Mouse (Mus musculus) embryonic stem cell, embryonic (primary cell): ENCODE results near the gene Zfp280d.
"Not testable (repeated sequence)": the region's sequence is repeated elsewhere in the genome, so short reads cannot be mapped to it uniquely, and the experiment has no call there.

Source experiments
- CTCF ChIA-PET, 4 experiments: fragments of 300-600 bp in 2 of 4; fragments of 350-600 bp in 2 of 4; sonication (Branson Sonifier 250); formaldehyde crosslinking; loops; one replicate each; lab custom pipeline; 2022; ENCODE audit warnings: inconsistent platforms in 2 of 4; lab: Charles Lee
- POLR2A ChIA-PET, 4 experiments: fragments of 300-600 bp in 2 of 4; fragments of 350-600 bp in 2 of 4; sonication (Branson Sonifier 250); formaldehyde crosslinking; loops; one replicate each; lab custom pipeline; 2022; ENCODE audit warnings: antibody characterized with exemption in 4 of 4, inconsistent platforms in 1 of 4; lab: Charles Lee

Gene Zfp280d

DNA sequence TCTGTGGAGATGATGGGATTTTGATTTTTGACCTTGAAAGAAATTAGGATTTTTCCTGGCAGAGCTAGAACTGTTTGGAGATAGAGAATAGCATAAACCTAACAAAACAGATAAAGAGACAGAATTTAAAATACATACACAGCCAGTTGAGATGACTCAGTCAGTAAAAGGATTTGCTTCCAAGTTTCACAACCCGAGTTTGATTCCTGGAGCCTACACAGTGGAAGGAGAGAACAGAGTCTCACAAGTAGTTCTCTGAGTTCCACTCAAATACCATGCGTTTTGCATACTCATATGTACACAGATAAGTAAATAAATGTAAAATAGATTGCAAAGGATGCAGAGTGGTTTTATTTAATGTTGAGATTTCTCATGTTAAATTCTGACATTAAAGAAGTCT lies 35.1 kb downstream of the Zfp280d start:
- ChIA-PET CTCF (no interaction called here), POLR2A (interaction anchor here in 1 of 4 experiments (1.5 kb wide), 1 partner anchor 34 kb away, joined by 3 read pairs; no protein-coding TSS in a partner anchor)

DNA sequence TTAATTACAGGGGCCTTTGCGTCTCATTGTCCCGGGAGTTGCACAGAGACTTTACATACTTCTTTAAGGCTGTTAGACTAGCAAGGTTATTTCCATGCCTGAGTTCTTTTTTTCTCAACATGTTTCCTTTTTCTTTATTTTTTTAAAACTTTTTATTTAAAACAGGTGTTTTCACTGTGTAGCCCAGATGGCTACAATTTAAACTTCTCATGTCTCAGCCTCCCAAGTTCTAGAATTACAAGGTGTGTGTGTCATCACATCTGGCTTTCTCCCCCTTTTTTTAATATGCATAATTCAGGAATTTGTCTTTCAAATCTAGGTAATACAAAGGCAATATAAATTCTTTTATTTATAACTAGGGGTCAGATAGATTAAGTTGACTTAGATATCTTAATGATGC lies 58.6 kb downstream of the Zfp280d start:
- CTCF ChIA-PET, result no interaction called here
- POLR2A ChIA-PET, result no interaction called here

DNA sequence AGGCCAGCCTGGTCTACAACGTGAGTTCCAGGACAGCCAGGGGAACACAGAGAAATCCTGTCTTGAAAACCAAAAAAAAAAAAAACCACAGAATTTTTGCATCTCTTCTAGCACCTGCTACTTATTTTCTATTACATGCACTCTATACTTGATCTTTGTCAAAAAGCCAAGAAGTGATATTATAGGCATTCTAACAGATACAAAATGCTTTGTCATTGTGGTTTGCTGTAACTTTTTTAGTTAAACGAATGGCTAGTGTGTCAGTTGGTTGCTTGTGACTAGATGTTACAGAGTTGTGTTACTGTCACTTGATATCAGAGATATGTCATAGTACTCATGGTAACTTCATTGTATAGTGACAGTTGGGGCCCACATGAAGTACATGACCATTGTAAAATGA lies 61.4 kb downstream of the Zfp280d start:
- ChIA-PET CTCF (no interaction called here), POLR2A (interaction anchor here in 1 of 4 experiments (0.8 kb wide), 1 partner anchor 13 kb away, joined by 3 read pairs; no protein-coding TSS in a partner anchor)

DNA sequence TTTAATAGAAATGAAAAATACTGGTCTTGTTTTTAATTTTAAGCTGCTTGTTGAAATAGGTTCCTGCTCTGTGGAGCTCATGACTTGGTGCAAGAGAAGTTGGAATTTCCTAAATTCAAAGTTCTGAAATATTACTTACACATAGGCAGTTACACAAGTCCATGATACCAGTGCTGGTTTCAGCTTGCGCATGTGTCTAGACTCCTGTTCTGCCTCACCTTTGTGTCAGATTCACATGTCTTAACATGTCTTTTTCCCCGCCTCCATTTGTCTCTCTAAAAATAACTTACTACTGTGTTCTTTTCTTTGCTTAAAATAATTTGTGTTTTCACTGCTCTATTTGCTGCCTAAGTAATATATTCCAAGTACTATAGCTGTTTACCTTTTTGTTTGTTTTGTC lies 64.5 kb downstream of the Zfp280d start:
- ChIA-PET CTCF (interaction anchor here in 1 of 4 experiments (1.1 to 1.4 kb wide), 2 partner anchors 35 to 69 kb away, joined by 3 read pairs; no protein-coding TSS in a partner anchor), POLR2A (interaction anchor here in 1 of 4 experiments (0.6 to 1.7 kb wide), 6 partner anchors 9 to 523 kb away, joined by 3 to 4 read pairs (median 4); no protein-coding TSS in a partner anchor)

DNA sequence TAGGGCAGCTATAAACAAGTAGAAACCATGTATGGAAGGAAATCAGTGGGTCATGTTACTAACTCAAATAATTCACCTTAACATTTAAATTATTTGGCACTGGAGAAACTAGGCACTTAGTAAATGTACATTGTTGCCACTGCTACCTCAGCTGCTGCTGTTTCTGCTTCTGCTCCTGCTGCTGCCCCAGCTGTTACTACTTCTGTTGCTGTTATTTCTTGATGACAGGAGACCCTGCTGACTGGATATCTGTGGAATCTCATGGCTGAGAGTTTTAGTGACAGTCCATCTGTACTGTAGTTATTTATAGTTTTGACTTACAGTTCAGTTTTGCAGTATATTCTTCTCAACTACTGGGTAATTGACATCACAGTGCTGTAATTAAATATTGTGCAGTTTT lies 69.2 kb downstream of the Zfp280d start:
- POLR2A ChIA-PET, result interaction anchor here in 1 of 4 experiments (1.0 kb wide), 1 partner anchor 54 kb away, joined by 3 read pairs; no protein-coding TSS in a partner anchor
- CTCF ChIA-PET, result no interaction called here

DNA sequence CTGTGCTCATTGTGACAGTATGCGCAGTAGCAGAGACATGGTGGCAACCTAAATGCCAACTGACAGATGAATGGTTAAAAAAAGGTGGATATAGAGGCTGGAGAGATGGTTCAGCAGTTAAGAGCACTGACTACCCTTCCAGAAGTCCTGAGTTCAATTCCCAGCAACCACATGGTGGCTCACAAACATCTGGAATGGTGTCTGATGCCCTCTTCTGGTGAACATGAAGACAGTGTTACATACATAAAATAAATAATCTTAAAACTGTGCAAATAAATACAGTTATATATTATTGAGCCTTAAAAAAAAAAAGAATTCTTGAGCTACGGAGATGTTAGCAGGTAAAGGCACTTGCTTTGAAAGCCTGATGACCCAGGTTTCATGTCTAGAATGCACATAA lies 97.7 kb downstream of the Zfp280d start:
- POLR2A ChIA-PET, result interaction anchor here in 2 of 4 experiments (0.7 to 1.5 kb wide), 3 partner anchors 10 to 1285 kb away, joined by 4 to 8 read pairs (median 4); no protein-coding TSS in a partner anchor
- CTCF ChIA-PET, result interaction anchor here in 2 of 4 experiments (0.6 to 1.6 kb wide), 4 partner anchors 21 to 344 kb away, joined by 3 read pairs; no protein-coding TSS in a partner anchor

DNA sequence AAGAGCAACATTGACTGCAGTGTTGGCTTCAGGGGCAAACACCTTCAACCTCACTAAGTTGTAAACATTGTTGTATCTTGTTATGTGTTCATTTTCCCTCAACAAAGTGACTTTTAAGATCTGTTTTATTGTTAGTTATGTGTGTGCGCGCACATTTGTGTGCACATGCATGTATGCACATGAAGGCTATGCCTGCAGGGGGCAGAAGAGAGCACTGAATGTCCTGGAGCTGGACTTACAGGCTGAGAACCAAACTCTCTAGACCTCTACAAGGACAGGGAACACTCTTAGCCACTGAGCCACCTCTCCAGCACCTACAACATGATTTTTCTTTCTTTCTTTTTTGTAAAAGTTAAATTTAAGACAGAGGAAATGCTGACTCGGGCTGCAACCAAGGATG lies 99.4 kb downstream of the Zfp280d start:
- ChIA-PET POLR2A (no interaction called here), CTCF (interaction anchor here (0.5 to 1.5 kb wide), 10 partner anchors 19 to 53 kb away, joined by 3 to 6 read pairs (median 4); no protein-coding TSS in a partner anchor)

DNA sequence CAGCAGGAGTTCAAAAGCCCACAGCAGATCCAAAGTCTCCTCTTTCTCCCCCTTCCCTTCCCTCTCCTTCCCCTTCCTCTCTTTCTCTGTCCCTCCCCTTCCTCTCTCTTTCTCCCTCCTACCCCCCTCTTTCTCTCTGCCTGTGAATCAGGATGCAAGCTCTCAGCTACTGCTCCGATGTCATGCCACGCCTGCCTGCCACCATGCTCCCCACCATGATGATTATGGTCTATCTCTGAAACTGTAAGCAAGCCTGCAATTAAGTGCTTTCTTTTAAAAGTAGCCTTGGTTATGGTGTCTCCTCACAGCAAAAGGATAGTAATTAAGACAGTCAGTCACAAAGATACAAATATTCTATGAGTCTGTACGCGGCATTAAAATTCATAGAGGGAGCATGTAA lies 100.3 kb downstream of the Zfp280d start:
- ChIA-PET POLR2A (interaction anchor here in 1 of 4 experiments (0.7 kb wide), 1 partner anchor 12 kb away, joined by 10 read pairs; no protein-coding TSS in a partner anchor), CTCF (interaction anchor here (0.5 to 1.5 kb wide), 6 partner anchors 16 to 135 kb away, joined by 3 to 14 read pairs (median 6); no protein-coding TSS in a partner anchor)

DNA sequence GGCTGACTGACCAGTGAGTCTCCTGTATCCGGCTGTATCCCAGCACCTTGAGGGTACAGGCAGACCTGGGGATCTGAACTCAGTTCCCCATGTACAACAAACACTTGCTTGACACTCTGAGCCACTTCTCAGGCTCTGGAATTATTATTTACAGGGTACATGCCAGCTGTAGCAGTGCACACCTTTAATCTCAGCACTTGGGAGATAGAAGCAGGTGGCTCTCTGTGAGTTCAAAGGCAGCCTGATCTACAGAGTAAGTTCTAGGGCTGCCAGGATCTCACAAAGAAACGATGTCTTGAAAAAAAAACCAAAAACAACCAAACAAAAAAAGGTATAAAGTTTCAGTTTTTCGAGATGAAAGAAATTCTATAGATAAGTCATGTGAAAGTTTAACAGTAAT lies 101.0 kb downstream of the Zfp280d start:
- ChIA-PET POLR2A (interaction anchor here in 1 of 4 experiments (0.7 kb wide), 1 partner anchor 13 kb away, joined by 10 read pairs; no protein-coding TSS in a partner anchor), CTCF (interaction anchor here in 2 of 4 experiments (0.6 kb wide), 2 partner anchors 40 to 136 kb away, joined by 3 to 14 read pairs; no protein-coding TSS in a partner anchor)

DNA sequence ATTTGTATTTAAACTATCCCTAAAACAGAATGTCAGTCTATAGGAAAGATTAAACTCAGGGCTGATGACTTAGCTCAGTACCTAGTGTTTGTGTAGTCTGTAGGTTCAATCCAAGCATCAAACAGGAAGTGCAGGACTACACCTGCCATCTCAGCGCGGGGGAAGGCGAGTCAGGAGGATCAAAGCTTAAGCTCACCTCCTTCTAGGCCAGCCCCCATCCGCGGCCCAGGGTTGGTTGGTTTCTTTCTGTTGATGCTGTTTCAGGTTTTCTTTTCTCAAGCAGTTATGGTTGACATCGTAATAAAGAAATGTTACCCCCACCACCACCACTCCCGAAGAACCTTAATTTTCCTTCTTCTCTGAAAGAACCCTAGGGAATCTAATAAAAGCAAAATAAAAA lies 111.1 kb downstream of the Zfp280d start:
- ChIA-PET CTCF (no interaction called here), POLR2A (no interaction called here)

DNA sequence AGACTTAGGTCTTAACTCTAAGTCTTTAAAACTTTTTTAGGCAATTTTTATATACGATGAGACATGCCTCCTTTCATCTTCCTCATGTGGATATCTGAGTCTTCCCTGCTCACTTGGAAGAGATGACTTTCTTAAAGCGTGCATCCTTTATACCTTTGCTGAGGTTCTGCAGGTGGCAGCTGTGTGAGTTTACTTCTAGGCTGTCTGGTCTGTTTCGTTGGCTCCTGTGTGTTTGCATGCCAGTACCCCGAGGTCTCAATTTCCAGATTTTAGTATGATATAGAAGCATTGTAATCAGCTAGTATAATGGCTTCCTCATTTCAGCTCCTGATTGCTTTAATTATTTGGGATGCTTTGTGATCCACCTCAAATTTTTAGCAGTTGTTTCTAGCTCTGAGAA lies 114.3 kb downstream of the Zfp280d start:
- ChIA-PET CTCF (no interaction called here), POLR2A (no interaction called here)

DNA sequence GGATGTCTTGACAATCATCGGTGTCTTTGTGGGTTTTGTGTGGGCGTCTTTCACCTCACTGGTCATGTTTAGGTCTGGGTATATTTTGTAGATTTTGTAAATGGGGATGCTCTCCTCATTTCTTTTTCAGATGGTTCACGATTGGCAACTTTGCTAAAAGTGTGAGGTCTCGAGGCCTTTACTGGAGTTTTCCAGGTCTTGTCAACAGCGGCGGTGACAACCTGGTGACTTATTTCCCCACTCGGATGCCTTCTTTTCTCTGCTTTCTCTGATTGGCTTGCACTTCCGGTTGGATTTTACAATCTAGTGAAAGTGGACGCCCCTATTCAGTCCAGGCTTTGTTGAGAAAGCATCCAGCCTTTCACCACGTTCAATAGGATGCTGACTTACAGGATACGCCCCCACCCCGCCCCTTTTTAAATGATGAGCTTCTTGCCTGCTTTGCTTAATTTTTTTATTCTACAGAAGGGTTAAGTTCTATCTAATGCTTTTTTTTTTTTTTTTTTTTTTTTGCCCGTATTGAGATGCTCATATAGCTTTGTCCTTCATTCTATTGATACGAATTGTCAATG lies 114.9 kb downstream of the Zfp280d start:
- POLR2A ChIA-PET, result interaction anchor here in 1 of 4 experiments (0.7 to 1.0 kb wide), 2 partner anchors 9 to 11 kb away, joined by 3 read pairs; no protein-coding TSS in a partner anchor
- CTCF ChIA-PET, result interaction anchor here in 1 of 4 experiments (0.9 to 1.0 kb wide), 2 partner anchors 11 to 13 kb away, joined by 3 read pairs; no protein-coding TSS in a partner anchor

DNA sequence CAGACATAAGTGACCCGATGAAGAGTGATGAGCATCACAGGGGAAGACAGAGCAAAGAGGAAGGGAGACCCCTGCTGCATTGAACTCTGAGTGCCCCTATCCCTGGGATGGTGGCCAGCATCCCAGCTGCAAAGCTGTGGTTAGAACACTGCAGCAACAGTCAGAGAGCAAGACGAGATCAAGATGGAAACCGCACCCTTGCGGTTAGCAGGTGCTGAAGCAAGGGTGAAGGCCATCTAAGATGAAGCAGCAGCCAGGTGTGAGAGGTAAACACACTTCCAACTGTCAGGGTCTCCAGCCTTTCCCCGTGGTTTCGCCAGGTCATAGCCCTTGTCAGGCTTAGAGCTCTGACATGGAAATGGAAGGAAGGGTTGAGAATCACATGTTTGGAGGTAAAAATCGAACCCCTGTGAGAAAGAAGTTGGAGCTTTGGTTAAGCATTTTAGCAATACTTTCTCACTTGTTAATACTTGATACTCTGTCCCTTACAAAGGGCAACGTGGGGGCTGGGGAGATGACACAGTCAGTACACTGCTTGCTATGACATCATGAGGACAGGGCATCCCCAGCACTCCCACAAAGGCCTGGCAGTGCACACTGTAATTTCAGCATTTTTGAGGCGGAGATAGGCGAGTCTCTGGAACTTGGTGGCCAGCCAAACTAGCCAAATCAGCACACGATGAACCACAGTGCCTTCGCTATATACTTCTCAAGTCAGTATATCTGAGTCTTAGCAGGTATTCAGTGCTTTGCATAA lies 115.8 kb downstream of the Zfp280d start:
- CTCF ChIA-PET, result interaction anchor here in 1 of 4 experiments (0.9 to 1.0 kb wide), 2 partner anchors 12 kb away, joined by 3 read pairs; no protein-coding TSS in a partner anchor

DNA sequence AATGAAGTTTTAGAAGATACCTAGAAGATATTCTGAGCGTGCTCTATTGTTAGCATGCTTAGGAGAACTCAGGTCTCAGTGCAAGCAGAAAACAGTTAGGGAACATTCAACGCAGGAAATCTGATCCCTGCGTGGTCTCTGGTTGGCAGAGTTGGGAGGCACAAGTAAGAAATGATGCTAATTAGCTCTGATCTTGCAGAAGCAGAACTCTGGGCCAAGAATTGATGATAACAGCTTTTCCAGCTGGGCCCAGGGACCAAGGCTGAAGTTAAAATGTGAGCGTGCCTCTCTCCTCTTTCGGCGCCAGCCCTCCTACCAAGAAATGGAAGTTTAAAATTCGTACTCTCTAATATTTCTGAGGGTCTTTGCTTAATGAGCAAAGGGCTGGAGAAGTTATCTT lies 118.0 kb downstream of the Zfp280d start:
- ChIA-PET CTCF (interaction anchor here in 2 of 4 experiments (0.9 to 1.3 kb wide), 4 partner anchors 15 to 21 kb away, joined by 3 to 4 read pairs (median 4); no protein-coding TSS in a partner anchor), POLR2A (interaction anchor here in 1 of 4 experiments (0.9 to 2.3 kb wide), 3 partner anchors 8 to 32 kb away, joined by 3 to 8 read pairs (median 3); no protein-coding TSS in a partner anchor)

More for the DNA sequence above, 115.8 kb downstream of the Zfp280d start:
- POLR2A ChIA-PET, result interaction anchor here in 1 of 4 experiments (0.7 to 1.0 kb wide), 2 partner anchors 8 to 12 kb away, joined by 3 read pairs; no protein-coding TSS in a partner anchor

DNA sequence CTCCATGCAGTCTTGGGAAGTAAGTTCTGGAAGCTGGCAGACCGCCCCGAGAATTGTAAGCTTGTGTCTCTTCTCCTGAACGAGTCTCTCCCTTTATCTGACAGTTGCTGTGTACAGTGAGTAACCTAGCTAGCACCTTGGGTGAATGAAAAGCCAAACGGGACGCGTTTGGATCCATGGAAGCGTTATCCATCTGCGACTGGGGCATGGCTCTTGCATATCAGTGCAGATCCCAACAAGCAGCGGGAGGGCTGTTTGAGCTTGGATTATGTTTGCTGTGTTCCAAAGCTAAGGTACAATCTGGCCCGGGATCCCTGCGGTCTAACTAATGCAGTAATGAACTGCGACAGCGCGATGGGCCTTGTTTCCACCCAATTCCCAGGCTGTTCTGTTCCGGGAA lies 118.6 kb downstream of the Zfp280d start:
- POLR2A ChIA-PET, result interaction anchor here in 3 of 4 experiments (0.6 to 2.3 kb wide), 8 partner anchors 9 to 629 kb away, joined by 3 to 10 read pairs (median 3); no protein-coding TSS in a partner anchor
- CTCF ChIA-PET, result interaction anchor here in 2 of 4 experiments (0.9 to 1.3 kb wide), 4 partner anchors 14 to 21 kb away, joined by 3 to 4 read pairs (median 4); no protein-coding TSS in a partner anchor

DNA sequence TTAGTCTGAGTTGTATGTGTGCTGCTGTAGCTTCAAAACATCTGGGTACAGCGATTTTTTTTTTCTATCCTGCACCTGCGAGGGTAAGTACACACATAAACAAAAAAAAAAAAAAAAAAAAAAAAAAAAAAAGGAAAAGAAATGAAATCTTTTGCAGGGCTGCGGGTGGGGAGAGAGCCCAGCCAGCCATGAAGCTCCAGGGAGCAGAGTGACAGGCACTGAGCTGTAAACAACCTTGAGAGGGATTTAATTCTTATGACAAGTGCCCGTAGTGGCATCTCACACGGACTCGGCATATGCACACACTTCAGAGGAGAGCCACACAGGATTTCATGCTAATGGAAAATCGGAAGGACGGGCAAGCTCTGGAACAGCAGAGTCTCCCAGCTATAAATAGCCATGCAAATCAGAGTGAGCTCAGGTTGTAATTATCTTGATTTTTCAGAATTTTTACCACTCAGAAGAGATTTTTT lies 119.2 kb downstream of the Zfp280d start:
- ChIA-PET CTCF (interaction anchor here in 2 of 4 experiments (0.6 to 1.3 kb wide), 4 partner anchors 14 to 1074 kb away, joined by 3 to 4 read pairs (median 4); no protein-coding TSS in a partner anchor), POLR2A (interaction anchor here (0.6 to 2.3 kb wide), 12 partner anchors 9 to 910 kb away, joined by 3 to 10 read pairs (median 4); no protein-coding TSS in a partner anchor)

DNA sequence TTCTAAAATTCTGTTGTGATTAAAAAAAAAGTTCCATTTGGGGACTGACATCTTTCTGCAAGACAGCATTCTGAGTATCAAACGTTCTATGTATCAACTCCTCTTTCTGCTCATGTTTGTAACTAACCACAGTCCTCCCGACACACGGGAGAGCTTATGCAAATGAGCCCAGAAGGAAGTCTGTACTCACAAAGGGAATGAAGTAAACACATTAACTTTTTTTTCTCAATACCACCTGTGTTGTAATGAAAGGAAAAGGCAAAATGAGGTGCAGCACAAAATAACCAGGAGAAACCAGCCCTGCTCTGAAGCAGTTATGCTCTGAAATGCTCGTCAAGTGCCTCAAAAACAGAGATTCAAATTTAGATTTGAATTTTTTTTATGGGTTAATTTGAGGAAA lies 125.5 kb downstream of the Zfp280d start:
- POLR2A ChIA-PET, result interaction anchor here in 1 of 4 experiments (1.3 to 2.3 kb wide), 2 partner anchors 10 to 131 kb away, joined by 5 to 8 read pairs; no protein-coding TSS in a partner anchor
- CTCF ChIA-PET, result interaction anchor here in 2 of 4 experiments (0.6 kb wide), 2 partner anchors 15 to 17 kb away, joined by 4 to 7 read pairs; no protein-coding TSS in a partner anchor

DNA sequence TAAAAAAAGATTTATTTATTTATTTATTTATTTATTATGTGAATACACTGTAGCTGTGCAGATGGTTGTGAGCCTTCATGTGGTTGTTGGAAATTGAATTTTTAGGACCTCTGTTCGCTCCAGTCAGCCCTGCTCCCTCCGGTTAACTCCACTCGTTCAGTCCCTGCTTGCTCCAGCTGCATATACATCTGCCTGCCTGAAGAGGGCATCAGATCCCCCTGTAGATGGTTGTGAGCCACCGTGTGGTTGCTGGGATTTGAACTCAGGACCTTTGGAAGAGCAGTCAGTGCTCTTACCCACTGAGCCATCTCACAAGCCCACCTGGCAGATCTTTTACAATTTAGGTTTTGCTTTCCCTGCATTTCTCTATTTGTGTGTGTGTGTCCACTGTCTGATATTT lies 127.1 kb downstream of the Zfp280d start:
- CTCF ChIA-PET, result interaction anchor here in 3 of 4 experiments (0.6 to 1.0 kb wide), 6 partner anchors 12 to 1404 kb away, joined by 3 to 7 read pairs (median 4); no protein-coding TSS in a partner anchor
- POLR2A ChIA-PET, result not testable (repeated sequence)
